Mouse (Mus musculus) forebrain, embryonic 12.5 days (tissue): ENCODE data around the gene Arl4c. TPM values are rescaled to one million over a fixed set of nuclear protein-coding genes. Genes with fewer than 3 reads are reported as not detected.

Source experiments
- ATAC-seq: fragments of 200-750 bp; cut with Nextera tagmentation; 2 replicates; pipeline ENCODE4 v1.8.0; 2017; ENCODE audit warnings: moderate TSS enrichment; ENCODE audit not compliant: low FRiP score
- H3K27ac ChIP-seq: fragments of 300-500 bp; sonication (generic); 2 replicates; pipeline ENCODE4 v1.5.1; 2016; ENCODE audit warnings: mild to moderate bottlenecking
- H3K27me3 ChIP-seq: fragments of 300-500 bp; sonication (generic); 2 replicates; pipeline ENCODE4 v1.6.1; 2016; ENCODE audit warnings: mild to moderate bottlenecking
- H3K36me3 ChIP-seq: fragments of 300-500 bp; sonication (generic); replicated peaks from 2 replicates; pipeline ENCODE4 v1.6.1; 2016; ENCODE audit warnings: mild to moderate bottlenecking
- H3K4me1 ChIP-seq: fragments of 300-500 bp; sonication (generic); 2 replicates; pipeline ENCODE4 v1.6.1; 2016
- H3K4me2 ChIP-seq: fragments of 300-500 bp; sonication (generic); 2 replicates; pipeline ENCODE4 v1.6.1; 2016; ENCODE audit warnings: mild to moderate bottlenecking, moderate library complexity
- H3K4me3 ChIP-seq: fragments of 300-500 bp; sonication (generic); replicated peaks from 2 replicates; pipeline ENCODE4 v1.5.1; 2016; ENCODE audit warnings: mild to moderate bottlenecking
- H3K9ac ChIP-seq: fragments of 300-500 bp; sonication (generic); 2 replicates; pipeline ENCODE4 v1.6.1; 2016; ENCODE audit warnings: mild to moderate bottlenecking
- H3K9me3 ChIP-seq: fragments of 300-500 bp; sonication (generic); 2 replicates; pipeline ENCODE4 v1.6.1; 2016
- WGBS: fragments of 180-500 bp; shearing (Covaris S2); methylation state at CpG from one replicate; pipeline ENCODE4 v1.1.7; 2016; 5-methylcytosine and 5-hydroxymethylcytosine counted together
- polyA plus RNA-seq: library from polyadenylated mRNA; unstranded; fragments of >200 nt; fragmentation: Nextera tagmentation; extraction: Ambion mirVana; gene quantifications from 2 replicates; pipeline ENCODE4 v1.2.1, GENCODE M21; 2016

Gene Arl4c
- polyA plus RNA-seq, 1 experiment from 2014 or later: 34.7 TPM

DNA sequence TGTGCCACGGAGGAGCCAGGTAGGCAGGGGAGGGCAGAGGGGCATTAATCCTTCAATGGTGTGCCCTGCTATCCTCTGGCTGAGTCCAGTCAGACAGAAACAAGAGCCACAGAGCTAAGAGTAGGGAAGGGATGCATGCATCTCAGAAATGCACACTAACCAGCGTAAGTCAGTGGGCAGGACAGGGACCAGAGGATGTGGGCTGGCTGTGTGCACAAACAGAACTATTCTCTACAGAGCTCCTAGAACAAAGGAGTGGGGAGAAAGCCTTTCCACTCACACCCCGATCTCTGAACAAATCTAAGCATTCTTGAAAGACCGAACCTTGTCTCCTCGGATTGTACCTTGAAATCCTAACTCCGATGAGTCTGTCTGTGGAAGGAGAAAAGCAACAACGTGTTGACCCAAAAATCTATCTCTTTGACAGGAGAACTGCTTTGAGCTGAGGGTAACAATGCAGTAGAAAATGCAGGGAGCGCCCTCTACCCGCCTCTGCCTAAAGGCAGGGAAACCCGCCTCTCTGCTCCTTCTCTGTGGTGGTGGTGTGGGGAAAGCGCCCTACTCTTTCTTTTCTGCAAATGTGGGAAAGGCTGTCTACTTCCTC is 18.7 kb upstream of the Arl4c start:
- H3K27me3 ChIP-seq: no peaks in the 10 kb centered on the region
- ATAC-seq: no peak
- H3K4me3 ChIP-seq: no peak overlapping the region
- H3K4me2 ChIP-seq: no peak overlapping the region
- no peaks in the 10 kb centered on the region for H3K4me1 ChIP-seq
- H3K36me3 ChIP-seq: no peaks in the 10 kb centered on the region
- no peak overlapping the region for H3K9ac ChIP-seq
- WGBS: 42% methylated on average over 11 of the region's 11 CpGs
- no peak overlapping the region for H3K27ac ChIP-seq
- no peaks in the 10 kb centered on the region for H3K9me3 ChIP-seq

DNA sequence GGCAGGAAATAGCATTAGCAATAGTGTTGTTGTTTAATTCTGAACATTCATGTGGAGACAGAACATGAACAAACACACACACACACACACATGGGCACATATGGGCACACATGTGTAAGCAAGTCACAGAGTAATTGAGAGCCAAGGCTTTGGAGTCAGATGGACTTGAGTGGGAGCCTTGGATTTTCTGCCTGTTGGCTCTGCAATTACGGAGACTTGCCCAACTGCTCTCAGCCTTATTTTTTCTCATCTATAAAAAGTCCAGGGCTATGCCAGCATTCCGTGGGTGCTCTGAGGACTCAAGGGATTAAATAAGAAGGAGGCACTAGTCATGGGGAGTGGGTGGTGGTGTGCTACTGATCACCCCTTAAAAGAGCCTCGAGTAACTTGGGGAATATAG is 16.5 kb upstream of the Arl4c start:
- H3K4me2 ChIP-seq: no peak overlapping the region
- H3K27ac ChIP-seq: no peak overlapping the region
- ATAC-seq: no peak
- no peak overlapping the region for H3K4me3 ChIP-seq
- no peaks in the 10 kb centered on the region for H3K36me3 ChIP-seq
- no peaks in the 10 kb centered on the region for H3K4me1 ChIP-seq
- no peaks in the 10 kb centered on the region for H3K27me3 ChIP-seq
- WGBS: 81% methylated on average over 3 of the region's 3 CpGs
- H3K9ac ChIP-seq: no peak overlapping the region
- H3K9me3 ChIP-seq: no peaks in the 10 kb centered on the region

DNA sequence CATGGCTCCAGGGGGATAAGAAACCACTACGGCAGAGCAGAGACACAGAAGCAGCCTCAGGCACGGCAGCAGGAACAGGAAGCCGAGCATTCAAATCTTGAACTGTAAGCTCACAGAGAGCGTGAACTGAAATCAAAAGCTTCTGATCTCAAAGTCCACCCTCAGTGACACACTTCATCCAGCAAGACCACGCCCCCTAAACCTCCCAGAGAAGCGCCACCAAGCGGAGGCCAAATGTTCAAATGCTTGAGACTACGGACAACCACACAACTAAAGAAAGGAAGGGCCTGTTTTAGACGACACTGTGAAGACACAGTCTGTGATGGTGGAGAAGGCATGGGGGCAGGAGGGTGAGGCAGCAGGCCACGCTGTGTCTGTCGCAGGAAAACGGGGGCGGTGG is 15.7 kb upstream of the Arl4c start:
- no peak overlapping the region for H3K27ac ChIP-seq
- no peaks in the 10 kb centered on the region for H3K4me1 ChIP-seq

DNA sequence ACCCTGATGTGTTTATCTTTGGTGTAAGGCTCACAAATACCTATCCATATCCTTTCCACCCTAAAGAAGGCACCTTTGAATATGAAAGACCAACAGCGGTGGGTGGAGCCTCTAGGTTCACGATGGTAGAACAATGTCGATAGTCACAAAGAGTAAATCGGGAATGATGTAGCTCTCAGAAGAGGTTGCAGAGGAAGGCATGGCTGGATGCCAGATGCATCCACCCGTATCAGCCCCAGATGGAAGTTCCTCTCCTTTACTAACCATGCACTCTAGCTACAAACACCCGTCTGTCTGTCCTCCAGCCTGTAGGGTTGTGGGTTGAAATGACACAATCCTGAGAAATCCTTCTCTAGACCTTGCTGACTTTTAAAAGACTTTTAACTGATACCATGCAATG is 10.0 kb upstream of the Arl4c start:
- Histone ChIP-seq H3K4me2 (no peak overlapping the region), H3K27me3 (no peaks in the 10 kb centered on the region), H3K9ac (no peak overlapping the region), H3K4me3 (no peak overlapping the region), H3K9me3 (no peaks in the 10 kb centered on the region), H3K27ac (no peak overlapping the region), H3K4me1 (peaks cover 9% of the 10 kb centered on the region), H3K36me3 (no peaks in the 10 kb centered on the region)
- 90% methylated on average over 6 of the region's 6 CpGs for WGBS
- ATAC-seq: no peak

More for the DNA sequence above, 15.7 kb upstream of the Arl4c start:
- ATAC-seq: no peak
- Histone ChIP-seq H3K4me3 (no peak overlapping the region), H3K36me3 (no peaks in the 10 kb centered on the region), H3K4me2 (no peak overlapping the region), H3K9ac (no peak overlapping the region), H3K27me3 (no peaks in the 10 kb centered on the region), H3K9me3 (no peaks in the 10 kb centered on the region)
- WGBS: 85% methylated on average over 13 of the region's 13 CpGs

DNA sequence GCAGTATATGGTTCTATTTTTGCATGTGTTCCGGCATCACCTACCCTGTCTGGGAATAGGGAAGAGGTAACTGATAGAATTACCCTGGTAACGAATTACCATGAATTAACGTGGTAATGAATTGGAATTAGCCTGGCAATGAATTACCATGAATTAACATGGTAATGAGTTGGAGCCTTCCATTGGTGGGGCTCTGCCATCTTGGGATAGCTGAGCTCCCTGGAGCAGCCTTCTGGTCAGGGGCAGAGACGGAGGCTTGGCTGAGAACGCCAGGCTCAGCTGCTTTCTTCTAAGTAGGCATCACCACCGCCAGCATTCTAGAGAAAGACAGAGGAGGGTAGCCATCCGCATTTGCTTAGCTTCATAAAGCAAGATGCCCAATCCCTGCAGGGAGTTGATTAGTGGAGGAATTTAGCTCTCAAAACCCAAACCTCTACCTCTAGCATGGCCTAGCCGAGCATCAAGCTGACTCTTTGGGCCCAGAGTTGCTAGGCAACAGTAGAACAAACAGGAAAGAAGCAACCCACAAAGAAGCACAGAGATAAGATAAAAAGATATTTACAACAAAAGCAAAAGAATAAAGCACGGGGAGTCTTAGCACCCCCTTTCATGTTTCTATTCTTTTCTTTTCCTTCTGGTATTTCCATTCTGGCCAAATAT is 6.8 kb upstream of the Arl4c start:
- WGBS: 54% methylated on average over 9 of the region's 9 CpGs
- H3K9me3 ChIP-seq: no peaks in the 10 kb centered on the region
- peaks cover 11% of the 10 kb centered on the region for H3K27me3 ChIP-seq
- H3K27ac ChIP-seq: no peak overlapping the region
- ATAC-seq: no peak
- no peak overlapping the region for H3K9ac ChIP-seq
- no peak overlapping the region for H3K4me2 ChIP-seq
- no peak overlapping the region for H3K4me3 ChIP-seq
- peaks cover 13% of the 10 kb centered on the region for H3K4me1 ChIP-seq
- no peaks in the 10 kb centered on the region for H3K36me3 ChIP-seq

DNA sequence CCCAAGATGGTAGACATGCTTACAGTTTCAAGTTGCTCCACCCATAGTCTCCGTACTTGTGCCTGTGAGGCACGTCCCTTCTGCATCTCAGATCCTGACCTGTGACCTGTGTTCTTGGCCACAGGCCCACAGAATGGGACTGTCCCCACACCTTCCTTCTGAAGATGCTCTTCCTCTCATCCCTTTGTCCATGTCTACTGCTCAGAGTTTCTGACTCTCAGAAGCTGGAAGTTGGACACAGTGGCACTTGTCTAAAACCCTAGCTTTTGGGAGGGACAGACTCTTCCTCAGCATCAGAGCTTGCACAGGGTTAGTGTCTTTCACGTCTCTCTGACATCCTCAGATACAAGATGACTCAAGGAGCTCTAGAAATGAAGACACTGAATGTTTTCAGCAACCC is 6.2 kb upstream of the Arl4c start:
- no peak for ATAC-seq
- WGBS: 79% methylated on average over 3 of the region's 3 CpGs
- H3K27ac ChIP-seq: no peak overlapping the region
- no peaks in the 10 kb centered on the region for H3K36me3 ChIP-seq
- peaks cover 14% of the 10 kb centered on the region for H3K27me3 ChIP-seq
- no peak overlapping the region for H3K4me3 ChIP-seq
- no peak overlapping the region for H3K4me2 ChIP-seq
- H3K9ac ChIP-seq: no peak overlapping the region
- peaks cover 13% of the 10 kb centered on the region for H3K4me1 ChIP-seq
- no peaks in the 10 kb centered on the region for H3K9me3 ChIP-seq

DNA sequence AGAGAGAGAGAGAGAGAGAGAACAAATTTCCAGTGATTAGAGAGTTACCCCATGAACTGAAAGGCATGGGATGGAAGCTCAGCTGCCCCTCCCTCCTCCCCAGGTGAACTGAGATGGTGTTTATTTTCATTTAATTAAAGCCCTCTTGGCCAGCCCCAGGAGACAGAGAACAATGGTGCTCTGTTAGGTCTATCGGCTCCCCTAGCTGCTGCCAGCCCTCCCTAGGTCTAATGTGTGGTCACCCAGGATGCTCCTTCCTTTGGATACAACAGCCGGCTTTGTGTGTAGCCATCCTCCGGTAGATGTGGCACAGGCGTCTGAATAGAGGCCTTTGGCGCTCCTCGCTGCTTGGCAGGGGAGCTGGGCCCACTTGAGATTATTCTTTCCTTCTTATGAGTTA is 5.5 kb upstream of the Arl4c start:
- H3K4me1 ChIP-seq: peaks cover 14% of the 10 kb centered on the region
- no peak overlapping the region for H3K27ac ChIP-seq
- no peak overlapping the region for H3K9ac ChIP-seq
- peaks cover 15% of the 10 kb centered on the region for H3K27me3 ChIP-seq
- 26% methylated on average over 6 of the region's 6 CpGs for WGBS
- no peak overlapping the region for H3K4me3 ChIP-seq
- H3K36me3 ChIP-seq: no peaks in the 10 kb centered on the region
- H3K9me3 ChIP-seq: no peaks in the 10 kb centered on the region
- no peak for ATAC-seq
- H3K4me2 ChIP-seq: no peak overlapping the region

DNA sequence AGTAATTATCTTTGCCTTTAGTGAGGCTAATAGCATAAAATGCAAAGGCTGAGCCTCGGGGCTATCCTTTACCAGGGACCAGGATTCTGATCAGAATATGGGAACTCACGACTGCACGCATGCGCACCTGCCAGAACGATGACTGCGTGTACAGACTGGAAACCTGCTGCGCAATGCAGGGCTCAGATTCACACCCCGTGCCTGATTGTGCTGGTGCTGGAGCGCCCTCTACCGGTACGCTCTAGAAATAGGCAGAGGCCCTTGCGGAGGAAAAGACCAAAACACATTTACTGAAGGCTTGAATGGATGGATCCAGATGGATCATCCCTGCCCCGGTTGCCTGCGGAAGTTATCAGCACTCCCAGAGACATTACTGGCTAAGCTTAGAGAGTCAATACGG is 3.8 kb upstream of the Arl4c start:
- H3K4me2 ChIP-seq: peak overlapping the region; percentile 30

DNA sequence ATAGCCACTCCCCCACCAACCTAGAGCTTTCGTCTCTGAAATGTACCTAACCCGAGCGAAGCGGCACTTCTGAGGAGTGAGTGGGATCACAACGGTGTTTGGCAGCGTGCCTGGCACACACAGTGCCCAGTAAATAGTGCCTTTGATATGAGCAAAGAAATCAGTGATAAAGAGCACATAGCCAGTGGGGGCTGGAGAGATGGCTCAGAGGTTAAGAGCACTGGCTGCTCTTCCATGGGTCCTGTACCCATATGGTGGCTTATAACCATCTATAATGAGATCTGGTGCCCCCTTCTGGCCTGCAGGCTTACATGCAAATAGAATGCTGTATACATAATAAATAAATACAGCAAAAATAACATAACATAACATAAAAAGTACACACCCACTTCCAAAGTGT is 3.0 kb upstream of the Arl4c start:
- 68% methylated on average over 6 of the region's 6 CpGs for WGBS

More for the DNA sequence above, 3.8 kb upstream of the Arl4c start:
- peak; percentile 75 for ATAC-seq
- H3K36me3 ChIP-seq: no peaks in the 10 kb centered on the region
- 0 out of 2 replicates have a peak overlapping the region, but pooled peaks have one; percentile 25 for H3K9ac ChIP-seq
- under 1% methylated on average over 15 of the region's 15 CpGs for WGBS
- peaks cover 18% of the 10 kb centered on the region for H3K27me3 ChIP-seq
- no peak overlapping the region for H3K4me3 ChIP-seq
- H3K9me3 ChIP-seq: no peaks in the 10 kb centered on the region
- H3K4me1 ChIP-seq: peaks cover 17% of the 10 kb centered on the region
- no peak overlapping the region for H3K27ac ChIP-seq

DNA sequence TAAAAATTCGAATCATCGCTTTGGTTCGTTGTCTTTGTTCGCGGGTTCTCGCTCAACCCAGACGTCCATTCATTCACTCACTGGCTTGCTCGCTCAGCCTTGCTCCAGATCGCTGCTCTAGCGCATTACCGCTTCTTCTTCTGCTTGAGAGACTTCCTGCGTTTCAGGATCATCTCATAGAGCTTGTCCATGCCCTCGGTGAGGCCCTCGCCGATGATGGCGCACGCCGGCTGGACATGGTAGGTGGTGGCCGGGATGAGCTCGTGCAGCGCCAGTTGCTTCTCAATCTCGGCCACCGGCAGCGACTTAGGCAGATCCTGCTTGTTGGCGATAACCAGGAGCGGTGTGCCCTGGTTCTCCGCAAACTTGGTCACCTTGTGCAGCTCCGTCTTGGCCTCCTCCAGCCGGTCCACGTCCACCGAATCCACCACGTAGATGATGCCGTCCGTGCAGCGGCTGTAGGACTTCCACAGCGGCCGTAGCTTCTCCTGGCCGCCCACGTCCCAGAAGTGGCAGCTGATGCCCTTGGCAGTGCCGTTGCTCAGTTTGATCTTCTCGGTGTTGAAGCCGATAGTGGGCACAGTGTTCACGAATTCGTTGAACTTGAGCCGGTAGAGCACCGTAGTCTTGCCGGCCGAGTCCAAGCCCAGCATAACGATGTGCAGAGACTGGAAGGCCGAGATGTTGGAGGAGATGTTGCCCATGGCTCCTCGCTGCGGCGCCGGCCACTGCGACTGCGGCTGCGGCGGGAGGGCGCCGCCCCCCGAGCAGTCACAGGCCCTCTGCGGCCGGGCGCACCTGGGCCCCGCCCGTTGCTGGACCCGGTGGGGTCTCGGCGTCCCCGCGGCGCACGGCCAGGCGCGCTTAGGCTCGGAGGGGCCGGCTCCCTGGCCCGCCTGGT is 810 bp downstream of the Arl4c start:
- peak overlapping the region; percentile 70 for H3K4me2 ChIP-seq
- peak; percentile 44 for ATAC-seq
- no peaks in the 10 kb centered on the region for H3K9me3 ChIP-seq
- H3K36me3 ChIP-seq: peaks cover 13% of the 10 kb centered on the region
- H3K4me1 ChIP-seq: peaks cover 26% of the 10 kb centered on the region
- WGBS: under 1% methylated on average over 78 of the region's 78 CpGs
- H3K9ac ChIP-seq: peak overlapping the region; percentile 97
- peak overlapping the region; percentile 96 for H3K27ac ChIP-seq
- H3K4me3 ChIP-seq: peak overlapping the region; percentile 95
- peaks cover 15% of the 10 kb centered on the region for H3K27me3 ChIP-seq

More for the DNA sequence above, 3.0 kb upstream of the Arl4c start:
- Histone ChIP-seq H3K27ac (no peak overlapping the region), H3K36me3 (no peaks in the 10 kb centered on the region), H3K4me1 (peaks cover 17% of the 10 kb centered on the region), H3K4me2 (no peak overlapping the region), H3K9me3 (no peaks in the 10 kb centered on the region), H3K9ac (no peak overlapping the region), H3K27me3 (peaks cover 18% of the 10 kb centered on the region), H3K4me3 (no peak overlapping the region)
- no peak for ATAC-seq

DNA sequence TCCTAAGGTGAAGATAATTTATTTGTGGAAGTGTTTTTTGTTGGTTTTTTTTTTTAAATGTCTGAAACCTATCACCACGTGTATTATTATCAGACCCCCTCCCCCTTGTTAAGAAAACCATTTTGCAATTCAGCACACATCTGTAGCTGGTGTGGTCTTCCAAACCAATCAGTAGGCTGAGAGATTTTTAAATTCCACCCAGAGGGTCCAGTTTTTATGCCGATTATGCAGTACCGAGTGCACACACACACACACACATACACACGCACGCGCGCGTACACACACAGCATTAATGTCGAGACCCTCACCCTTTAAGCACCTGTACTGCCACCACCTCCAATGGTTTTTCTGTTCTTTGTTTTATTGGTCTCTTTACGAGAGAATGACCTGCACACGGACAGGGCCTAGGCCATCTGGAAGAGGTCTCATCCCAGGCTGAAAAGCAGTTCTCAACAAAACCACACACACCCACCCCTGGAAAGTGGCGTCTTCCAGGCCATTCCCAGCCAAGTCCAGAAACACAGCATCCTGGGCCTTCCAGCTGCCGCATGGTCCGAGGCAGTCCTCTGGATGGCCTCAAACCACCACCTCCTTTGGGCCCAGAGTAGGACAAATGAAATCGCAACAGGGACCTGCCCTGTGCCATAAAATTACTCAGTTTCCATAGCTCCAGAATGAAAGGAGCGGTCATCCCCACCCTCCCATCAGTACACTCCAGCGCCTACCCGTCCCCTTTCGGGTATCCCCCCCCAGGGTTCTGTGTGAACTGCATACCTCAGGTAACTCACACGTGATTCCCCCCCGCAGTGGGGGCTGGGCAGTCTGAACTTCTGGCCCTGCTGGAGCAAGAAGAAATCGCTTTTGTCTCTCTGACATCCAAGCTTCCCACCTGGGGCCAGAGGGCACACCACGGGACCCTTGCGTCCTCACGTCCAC is 1.9 kb downstream of the Arl4c start:
- WGBS: 1% methylated on average over 25 of the region's 25 CpGs
- 0 out of 2 replicates have a peak, but pooled peaks have one; percentile 19 for ATAC-seq
- peak overlapping the region; percentile 95 for H3K4me3 ChIP-seq
- peak overlapping the region; percentile 96 for H3K27ac ChIP-seq
- H3K4me2 ChIP-seq: peak overlapping the region; percentile 70
- peaks cover 13% of the 10 kb centered on the region for H3K36me3 ChIP-seq
- H3K4me1 ChIP-seq: peaks cover 21% of the 10 kb centered on the region
- H3K27me3 ChIP-seq: peaks cover 13% of the 10 kb centered on the region
- H3K9me3 ChIP-seq: no peaks in the 10 kb centered on the region
- peak overlapping the region; percentile 97 for H3K9ac ChIP-seq
